Mouse (Mus musculus) neural tube, embryonic 14.5 days (tissue): ENCODE measurements around the gene Ufd1. TPM values are rescaled to one million over a fixed set of nuclear protein-coding genes. Genes with fewer than 3 reads are reported as not detected.

Experiments
- polyA plus RNA-seq: library from polyadenylated mRNA; unstranded; fragments of >200 nt; fragmentation: Nextera tagmentation; extraction: Ambion mirVana; gene quantifications from 2 replicates; pipeline ENCODE4 v1.2.1, GENCODE M21; 2014

Gene Ufd1
- polyA plus RNA-seq, 1 experiment from 2014 or later: 115 TPM

Other genes starting within 250 kb of the Ufd1 start
- gene Tbx1, start 221.1 kb upstream of the Ufd1 start, polyA plus RNA-seq: 0.64 and 1.5 TPM in 2 replicates
- 11.5 and 14.1 TPM in 2 replicates for gene Gp1bb, start 189.4 kb upstream of the Ufd1 start, polyA plus RNA-seq
- 8.3 and 10.7 TPM in 2 replicates for gene Gm49601, start 185.4 kb upstream of the Ufd1 start, polyA plus RNA-seq
- 179 and 183 TPM in 2 replicates for gene Sept5, start 181.8 kb upstream of the Ufd1 start, polyA plus RNA-seq
- 45.1 and 110 TPM in 2 replicates for gene Cldn5, start 34.9 kb upstream of the Ufd1 start, polyA plus RNA-seq
- 5.6 and 6.8 TPM in 2 replicates for gene Cdc45, start 208 bp downstream of the Ufd1 start, polyA plus RNA-seq
- gene 2510002D24Rik, start 24.8 kb downstream of the Ufd1 start, polyA plus RNA-seq: 33.6 and 44.2 TPM in 2 replicates
- gene Gm28539, start 24.8 kb downstream of the Ufd1 start, polyA plus RNA-seq: not detected in 2 replicates
- 65.0 and 79.2 TPM in 2 replicates for gene Mrpl40, start 65.1 kb downstream of the Ufd1 start, polyA plus RNA-seq
- gene Hira, start 65.3 kb downstream of the Ufd1 start, polyA plus RNA-seq: 19.6 and 23.4 TPM in 2 replicates